Mouse (Mus musculus): ENCODE data around the gene Kank2. TPM values are rescaled to one million over a fixed set of nuclear protein-coding genes. Genes with fewer than 3 reads are reported as not detected.

Gene Kank2
- total RNA-seq, 1 experiment from 2014 or later = not detected

- peak; percentile 97 for ATAC-seq (replicated peaks; ENCODE audit: insufficient number of reproducible peaks, low FRiP score, low TSS enrichment, poor library complexity, severe bottlenecking)
Measured at GRCm38 (mm10) chr9:21760155-21761088, 38.1 kb downstream of the Kank2 start, which contains the start of gene Spc24. Gene Spc24 (minus strand): TSS chr9:21760303.

GRCm38 (mm10) chr9:21759718-21760117 is 38.8 kb downstream of the Kank2 start:
- no peak for ATAC-seq (replicated peaks; ENCODE audit: insufficient number of reproducible peaks, low FRiP score, low TSS enrichment, poor library complexity, severe bottlenecking)

GRCm38 (mm10) chr9:21758576-21759529 is 39.7 kb downstream of the Kank2 start:
- no peak for ATAC-seq (replicated peaks; ENCODE audit: insufficient number of reproducible peaks, low FRiP score, low TSS enrichment, poor library complexity, severe bottlenecking)

- ATAC-seq (replicated peaks; ENCODE audit: insufficient number of reproducible peaks, low FRiP score, low TSS enrichment, poor library complexity, severe bottlenecking) = no peak
Measured at GRCm38 (mm10) chr9:21754516-21755321, 43.8 kb downstream of the Kank2 start.

GRCm38 (mm10) chr9:21754003-21754402 is 44.5 kb downstream of the Kank2 start:
- ATAC-seq (replicated peaks; ENCODE audit: insufficient number of reproducible peaks, low FRiP score, low TSS enrichment, poor library complexity, severe bottlenecking) = no peak

- ATAC-seq (replicated peaks; ENCODE audit: insufficient number of reproducible peaks, low FRiP score, low TSS enrichment, poor library complexity, severe bottlenecking) = no peak
Measured at GRCm38 (mm10) chr9:21752252-21752792, 46.2 kb downstream of the Kank2 start.

GRCm38 (mm10) chr9:21751347-21751746 is 47.2 kb downstream of the Kank2 start:
- ATAC-seq (replicated peaks; ENCODE audit: insufficient number of reproducible peaks, low FRiP score, low TSS enrichment, poor library complexity, severe bottlenecking) = no peak

GRCm38 (mm10) chr9:21750370-21750769 is 48.2 kb downstream of the Kank2 start:
- no peak for ATAC-seq (replicated peaks; ENCODE audit: insufficient number of reproducible peaks, low FRiP score, low TSS enrichment, poor library complexity, severe bottlenecking)

- no peak for ATAC-seq (replicated peaks; ENCODE audit: insufficient number of reproducible peaks, low FRiP score, low TSS enrichment, poor library complexity, severe bottlenecking)
Measured at GRCm38 (mm10) chr9:21749382-21750118, 49.0 kb downstream of the Kank2 start.

GRCm38 (mm10) chr9:21748491-21748890 is 50.1 kb downstream of the Kank2 start:
- no peak for ATAC-seq (replicated peaks; ENCODE audit: insufficient number of reproducible peaks, low FRiP score, low TSS enrichment, poor library complexity, severe bottlenecking)

GRCm38 (mm10) chr9:21748033-21748432 is 50.5 kb downstream of the Kank2 start:
- no peak for ATAC-seq (replicated peaks; ENCODE audit: insufficient number of reproducible peaks, low FRiP score, low TSS enrichment, poor library complexity, severe bottlenecking)

GRCm38 (mm10) chr9:21747238-21747774 is 51.2 kb downstream of the Kank2 start:
- no peak for ATAC-seq (replicated peaks; ENCODE audit: insufficient number of reproducible peaks, low FRiP score, low TSS enrichment, poor library complexity, severe bottlenecking)

GRCm38 (mm10) chr9:21741514-21741913 is 57.0 kb downstream of the Kank2 start:
- no peak for ATAC-seq (replicated peaks; ENCODE audit: insufficient number of reproducible peaks, low FRiP score, low TSS enrichment, poor library complexity, severe bottlenecking)

- peak; percentile 88 for ATAC-seq (replicated peaks; ENCODE audit: insufficient number of reproducible peaks, low FRiP score, low TSS enrichment, poor library complexity, severe bottlenecking)
Measured at GRCm38 (mm10) chr9:21740427-21740826, 58.1 kb downstream of the Kank2 start.

- ATAC-seq (replicated peaks; ENCODE audit: insufficient number of reproducible peaks, low FRiP score, low TSS enrichment, poor library complexity, severe bottlenecking) = no peak
Measured at GRCm38 (mm10) chr9:21738776-21739175, 59.8 kb downstream of the Kank2 start.

- ATAC-seq (replicated peaks; ENCODE audit: insufficient number of reproducible peaks, low FRiP score, low TSS enrichment, poor library complexity, severe bottlenecking) = no peak
Measured at GRCm38 (mm10) chr9:21737188-21737587, 61.4 kb downstream of the Kank2 start.

- no peak for ATAC-seq (replicated peaks; ENCODE audit: insufficient number of reproducible peaks, low FRiP score, low TSS enrichment, poor library complexity, severe bottlenecking)
Measured at GRCm38 (mm10) chr9:21736580-21736979, 62.0 kb downstream of the Kank2 start.
